ENCODE assay signal across 14 mouse cellular contexts in genomic region chr16:9280431-9280830, GRCm38 (mm10).
DNase-seq lines count a peak whose midpoint lies in the region; ATAC-seq and TF ChIP-seq lines count a peak whose summit lies in the region.
"Had no signal": no experiment of that assay in that cellular context is flagged by ENCODE, and none has a peak within 500 bp of the region (broad histone marks: within the 10 kb centered on the region; RNA-seq: fewer than 3 reads in every experiment).

No protein-coding gene starts in this region.

- H3K4me2 ChIP-seq in forebrain, embryonic 14.5 days (ENCODE audit: low read length), result no peak overlapping the region
- no peak overlapping the region for H3K4me2 ChIP-seq in neural tube, embryonic 13.5 days
- H3K4me2 ChIP-seq: liver, embryonic 15.5 days had no signal

- no peak overlapping the region for H3K4me3 ChIP-seq in layer of hippocampus, adult 2 months
- no peak overlapping the region for H3K4me3 ChIP-seq in forebrain, embryonic 14.5 days (ENCODE audit: low read depth, low read length)
- H3K4me3 ChIP-seq in midbrain, embryonic 10.5 days, result no peak overlapping the region
- no peak overlapping the region for H3K4me3 ChIP-seq in neural tube, embryonic 13.5 days
- H3K4me3 ChIP-seq: heart, adult 2 months; liver, embryonic 15.5 days had no signal

- H3K27ac ChIP-seq in layer of hippocampus, adult 2 months, result peak overlapping the region; percentile 89
- H3K27ac ChIP-seq in forebrain, embryonic 14.5 days (ENCODE audit: low read depth, low read length), result peak overlapping the region; percentile 15; the same call in 1 of the 2 replicates
- H3K27ac ChIP-seq in midbrain, embryonic 10.5 days (replicated peaks), result peak overlapping the region; percentile 75
- no peak overlapping the region for H3K27ac ChIP-seq in neural tube, embryonic 13.5 days (replicated peaks)
- H3K27ac ChIP-seq: heart, adult 2 months; liver, embryonic 15.5 days; stomach, postnatal 0 days had no signal

- no peak overlapping the region for H3K9ac ChIP-seq in forebrain, embryonic 14.5 days (ENCODE audit: low read length)
- H3K9ac ChIP-seq in neural tube, embryonic 13.5 days, result no peak overlapping the region
- H3K9ac ChIP-seq: liver, embryonic 15.5 days had no signal

- TF ChIP-seq CTCF in layer of hippocampus, adult 2 months (conservative IDR thresholded peaks at IDR 0.05), result no peak

- DNase-seq in layer of hippocampus, adult 2 months (ENCODE audit: low spot score in 2 of 2), result peak in 1 of 2 experiments; percentile 6
- no peak for DNase-seq in layer of hippocampus, postnatal 36 days
- no peak for DNase-seq in forebrain, embryonic 14.5 days (ENCODE audit: low spot score)
- no peak for DNase-seq in midbrain, embryonic 10.5 days (ENCODE audit: low spot score)
- no peak for DNase-seq in right cerebral cortex, postnatal 10 days (ENCODE audit: low spot score in 2 of 2)
- no peak for DNase-seq in thymus, postnatal 4 days
- DNase-seq: kidney, adult 2 months; kidney, postnatal 25 days; lung, postnatal 10 days; thymus, postnatal 36 days had no signal

- WGBS in forebrain, embryonic 14.5 days, result 61% methylated on average over 4 of the region's 4 CpGs
- WGBS in midbrain, embryonic 10.5 days, result 69% methylated on average over 4 of the region's 4 CpGs
- 65% methylated on average over 4 of the region's 4 CpGs for WGBS in neural tube, embryonic 13.5 days

- H3K36me3 ChIP-seq in forebrain, embryonic 14.5 days (ENCODE audit: control insufficient read depth, insufficient read depth, low read length), result no peaks in the 10 kb centered on the region
- no peaks in the 10 kb centered on the region for H3K36me3 ChIP-seq in midbrain, embryonic 10.5 days
- no peaks in the 10 kb centered on the region for H3K36me3 ChIP-seq in neural tube, embryonic 13.5 days
- H3K36me3 ChIP-seq: liver, embryonic 15.5 days had no signal

- H3K4me1 ChIP-seq in forebrain, embryonic 14.5 days (ENCODE audit: control insufficient read depth, insufficient read depth, low read length), result peaks cover 6% of the 10 kb centered on the region; the same call in 1 of the 2 replicates
- H3K4me1 ChIP-seq in midbrain, embryonic 10.5 days, result peaks cover 35% of the 10 kb centered on the region
- peaks cover 23% of the 10 kb centered on the region for H3K4me1 ChIP-seq in neural tube, embryonic 13.5 days (replicated peaks)
- H3K4me1 ChIP-seq: liver, embryonic 15.5 days had no signal

- peak; percentile 44; the same call in 1 of the 2 replicates for ATAC-seq in forebrain, embryonic 14.5 days
- ATAC-seq in neural tube, embryonic 13.5 days (ENCODE audit: low read depth), result peak; percentile 55; the same call in 1 of the 2 replicates

- H3K9me3 ChIP-seq in forebrain, embryonic 14.5 days (replicated peaks; ENCODE audit: control insufficient read depth, low read length), result no peaks in the 10 kb centered on the region
- no peaks in the 10 kb centered on the region for H3K9me3 ChIP-seq in midbrain, embryonic 10.5 days (replicated peaks)
- H3K9me3 ChIP-seq in neural tube, embryonic 13.5 days, result no peaks in the 10 kb centered on the region
- H3K9me3 ChIP-seq: liver, embryonic 15.5 days had no signal

- H3K27me3 ChIP-seq in forebrain, embryonic 14.5 days (replicated peaks; ENCODE audit: control insufficient read depth, insufficient read depth, low read length), result no peaks in the 10 kb centered on the region
- H3K27me3 ChIP-seq in midbrain, embryonic 10.5 days (ENCODE audit: low read depth, poor library complexity, severe bottlenecking), result peaks cover 5% of the 10 kb centered on the region; the same call in 1 of the 2 replicates
- no peaks in the 10 kb centered on the region for H3K27me3 ChIP-seq in neural tube, embryonic 13.5 days
- H3K27me3 ChIP-seq: liver, embryonic 15.5 days had no signal
